Mouse (Mus musculus) kidney, postnatal 36 days (tissue): ENCODE measurements at regions not wholly inside any gene's neighbourhood (a gene's known extent, or its start where the extent isn't known, plus 50 kb on each side); places are given as distances from the start of the nearest gene placed in this dataset.

Source experiments
- DNase-seq, 2 experiments: peaks; one replicate each; pipeline ENCODE4 v3.0.0; 2021 to 2022; ENCODE audit warnings: mixed read lengths in 2 of 2

- DNase-seq: no peak
Observed at GRCm38 (mm10) chr2:131672646-131673045, 110.6 kb upstream of the Adra1d start.

- DNase-seq: no peak
Observed at GRCm38 (mm10) chr2:131672223-131672622, 110.1 kb upstream of the Adra1d start.

GRCm38 (mm10) chr2:131670876-131671275 is 108.8 kb upstream of the Adra1d start:
- no peak for DNase-seq

GRCm38 (mm10) chr2:131667874-131668273 is 105.8 kb upstream of the Adra1d start:
- DNase-seq: no peak

- no peak for DNase-seq
Observed at GRCm38 (mm10) chr2:131666841-131667364, 104.8 kb upstream of the Adra1d start.

GRCm38 (mm10) chr2:131664575-131664974 is 102.5 kb upstream of the Adra1d start:
- DNase-seq: no peak

- no peak for DNase-seq
Observed at GRCm38 (mm10) chr2:131663199-131663809, 101.2 kb upstream of the Adra1d start.

- DNase-seq: peak in 1 of 2 experiments; percentile 14
Observed at GRCm38 (mm10) chr2:131652197-131652596, 90.1 kb upstream of the Adra1d start.

- no peak for DNase-seq
Observed at GRCm38 (mm10) chr2:131650611-131651153, 88.6 kb upstream of the Adra1d start.

- no peak for DNase-seq
Observed at GRCm38 (mm10) chr2:131644166-131644858, 82.2 kb upstream of the Adra1d start.

GRCm38 (mm10) chr2:131642456-131642855 is 80.4 kb upstream of the Adra1d start:
- DNase-seq: no peak

- no peak for DNase-seq
Observed at GRCm38 (mm10) chr2:131638996-131639605, 77.0 kb upstream of the Adra1d start.

GRCm38 (mm10) chr2:131635791-131636190 is 73.7 kb upstream of the Adra1d start:
- DNase-seq: peak in 1 of 2 experiments; percentile 7

- no peak for DNase-seq
Observed at GRCm38 (mm10) chr2:131617916-131618315, 55.8 kb upstream of the Adra1d start.

- no peak for DNase-seq
Observed at GRCm38 (mm10) chr2:131612486-131612885, 50.4 kb upstream of the Adra1d start.
